Mouse (Mus musculus) gastrocnemius, postnatal 36 days (tissue): ENCODE data around the gene Akirin2. TPM values are rescaled to one million over a fixed set of nuclear protein-coding genes. Genes with fewer than 3 reads are reported as not detected.
A peak's percentile ranks its signal among the peaks of the same experiment; 100 is the strongest.
"Not testable (repeated sequence)": the region's sequence is repeated elsewhere in the genome, so short reads cannot be mapped to it uniquely, and the experiment has no call there.

Experiments used
- DNase-seq, 2 experiments: peaks; one replicate each; pipeline ENCODE4 v3.0.0; 2022
- intact Hi-C: fragments of 180-260 bp; cut with DNase I; formaldehyde crosslinking; loops from one replicate; pipeline ENCODE4 v1.15.1; 2025
- long read RNA-seq, 2 experiments: library from polyadenylated mRNA; stranded (forward); transcript quantifications; one replicate each; pipeline ENCODE4 v2.0.0; 2021
- total RNA-seq, 2 experiments: library from RNA; stranded (reverse); gene quantifications; 2 replicates each; pipeline ENCODE4 v1.2.3; 2021

Gene Akirin2
- total RNA-seq: 10 to 100 TPM; 33.4 to 42.6 TPM
- long read RNA-seq, experiment 1, transcript Akirin2-201 (5 exons, 1,397 nt): major isoform, 17 of 37 reads
- long read RNA-seq, experiment 1, partial matches to known transcripts: 0 of 37 reads
- long read RNA-seq, experiment 1, other reads (novel, unspliced or antisense): 20 of 37 reads
- long read RNA-seq, experiment 2, transcript Akirin2-201 (5 exons, 1,397 nt): major isoform, 24 of 43 reads
- long read RNA-seq, experiment 2, partial matches to known transcripts: 1 of 43 reads
- long read RNA-seq, experiment 2, other reads (novel, unspliced or antisense): 18 of 43 reads

DNA sequence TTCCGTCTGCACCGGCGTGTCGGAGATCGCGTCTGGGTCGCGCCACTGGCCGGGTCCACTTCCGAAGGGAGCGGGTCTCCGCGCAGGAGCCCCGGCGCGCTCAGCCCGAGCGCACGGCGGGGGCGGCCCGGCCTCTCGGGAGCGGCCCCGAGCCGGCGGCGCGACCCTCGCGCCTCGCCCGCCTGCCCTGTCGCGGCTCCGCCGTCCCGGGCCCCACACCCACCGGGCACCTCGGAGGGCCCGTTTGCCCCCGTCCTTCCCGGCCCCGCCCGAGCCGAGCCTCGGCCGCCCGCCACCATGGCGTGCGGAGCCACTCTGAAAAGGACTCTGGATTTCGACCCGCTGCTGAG, at the start of gene Akirin2:
TSS of gene Akirin2 (plus strand) at position 190 of the 350 bp plus-strand sequence.
- no peak for DNase-seq

DNA sequence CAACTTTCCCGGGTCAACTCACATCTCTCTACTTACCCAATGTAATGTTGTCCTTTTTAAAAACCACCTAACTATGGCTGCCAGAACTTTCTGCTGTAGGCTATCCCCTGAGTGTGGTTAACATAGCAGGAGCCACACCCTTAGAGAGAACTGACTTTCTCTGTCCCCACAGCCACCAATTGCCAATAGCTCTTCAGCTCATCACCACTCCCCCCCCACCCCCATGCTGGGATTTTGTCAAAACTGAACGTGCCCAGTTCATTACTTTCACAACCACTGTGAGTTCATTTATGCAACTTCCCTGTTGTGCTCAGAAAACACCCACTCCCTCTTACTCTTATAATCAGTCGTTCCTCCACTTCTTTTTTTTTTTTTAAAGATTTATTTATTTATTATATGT, 40.4 kb upstream of the Akirin2 start:
- DNase-seq: no peak
- intact Hi-C loops: no loop called here

More for the DNA sequence above, at the start of gene Akirin2:
- intact Hi-C loops: no loop called here

DNA sequence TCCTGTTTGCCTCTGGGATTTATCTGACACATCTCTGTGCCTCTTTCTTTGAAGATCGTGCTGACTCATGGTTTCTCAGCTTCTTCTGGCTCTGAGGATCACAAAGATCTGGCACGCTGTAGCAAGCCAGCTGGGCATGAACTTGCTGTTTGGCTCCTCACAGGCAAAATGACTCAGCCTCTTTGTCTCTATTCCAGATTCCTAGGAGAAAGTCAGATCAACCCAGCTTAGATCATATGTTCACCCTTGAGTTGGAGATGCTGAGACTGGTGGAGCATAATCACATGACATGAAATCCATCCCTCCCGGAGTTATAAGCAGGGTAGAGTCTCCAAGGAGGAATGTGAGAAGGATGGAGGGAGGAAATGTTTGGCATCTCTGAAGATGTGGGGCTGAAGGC, 27.9 kb upstream of the Akirin2 start:
- intact Hi-C loops: no loop called here
- peak; percentile 13 to 27 for DNase-seq

DNA sequence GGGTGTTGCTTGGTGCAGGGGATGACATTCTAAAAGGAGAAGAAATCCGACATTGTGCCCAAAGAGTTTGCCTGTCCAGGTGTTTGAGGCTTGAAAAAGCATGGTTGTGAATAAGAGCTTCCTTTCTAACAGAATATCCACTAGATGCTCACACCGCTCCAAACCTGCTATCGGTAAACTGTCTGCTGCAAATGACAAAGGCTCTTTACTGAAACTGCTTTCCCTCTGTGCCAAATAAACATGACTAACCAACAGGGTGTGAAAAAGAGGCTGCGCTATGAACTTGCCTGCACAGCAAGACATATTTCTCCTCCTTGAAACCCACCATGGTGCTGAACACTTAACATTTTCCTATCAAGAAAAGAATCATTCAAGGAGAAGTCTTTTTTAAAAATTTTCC, 27.2 kb upstream of the Akirin2 start:
- intact Hi-C loops: no loop called here
- DNase-seq: no peak

DNA sequence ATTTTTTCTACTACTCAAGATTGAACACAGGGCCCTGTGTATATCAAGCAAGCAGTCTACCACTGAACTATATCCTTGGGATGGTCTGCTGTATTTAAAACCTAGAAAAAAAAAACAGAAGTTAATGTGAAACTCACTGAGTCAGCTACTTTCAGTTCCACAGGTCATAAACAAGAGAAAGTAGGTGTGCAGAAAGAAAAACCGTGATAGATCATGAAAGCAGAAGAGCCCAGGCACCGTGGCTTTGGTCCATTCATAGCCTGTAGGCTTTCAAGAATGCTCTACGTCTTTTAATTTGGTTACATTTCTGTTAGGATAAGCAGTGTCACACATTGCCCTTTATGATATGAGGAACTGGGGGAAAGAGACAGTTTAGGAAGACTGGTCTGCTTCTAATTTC, 24.0 kb upstream of the Akirin2 start:
- DNase-seq: no peak
- intact Hi-C loops: no loop called here

DNA sequence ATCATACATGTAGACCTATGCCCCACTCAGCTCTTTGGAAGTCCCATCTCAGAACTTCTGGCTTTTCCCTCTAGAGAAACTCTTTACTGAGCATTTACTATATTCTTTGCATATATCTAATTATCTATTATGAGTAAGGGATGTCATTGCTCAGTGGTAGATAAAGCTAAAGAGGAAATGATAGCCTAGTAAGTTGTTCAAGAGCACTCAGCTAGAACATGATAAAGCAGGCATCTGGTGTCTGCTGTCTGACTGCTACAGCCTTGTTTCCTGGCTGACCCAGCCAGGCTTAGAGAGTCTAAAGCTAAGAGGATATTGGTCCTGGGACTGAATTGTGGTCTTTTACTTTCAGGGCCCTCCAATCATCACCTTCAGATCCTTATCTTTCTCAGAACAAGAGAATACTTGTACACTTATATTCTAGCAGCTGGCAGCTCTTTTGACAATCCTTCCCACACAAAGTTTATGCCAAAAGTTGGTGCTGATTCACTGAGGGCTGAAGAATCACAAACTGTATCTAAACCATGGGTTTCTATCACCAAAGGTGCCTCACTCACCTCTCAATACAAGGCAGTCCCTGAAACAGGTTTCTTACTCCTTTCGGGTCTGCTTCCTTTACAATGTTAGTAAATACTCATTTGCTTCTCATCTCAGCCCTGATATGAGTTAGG, 22.2 kb upstream of the Akirin2 start:
- no peak for DNase-seq
- intact Hi-C loops: no loop called here

DNA sequence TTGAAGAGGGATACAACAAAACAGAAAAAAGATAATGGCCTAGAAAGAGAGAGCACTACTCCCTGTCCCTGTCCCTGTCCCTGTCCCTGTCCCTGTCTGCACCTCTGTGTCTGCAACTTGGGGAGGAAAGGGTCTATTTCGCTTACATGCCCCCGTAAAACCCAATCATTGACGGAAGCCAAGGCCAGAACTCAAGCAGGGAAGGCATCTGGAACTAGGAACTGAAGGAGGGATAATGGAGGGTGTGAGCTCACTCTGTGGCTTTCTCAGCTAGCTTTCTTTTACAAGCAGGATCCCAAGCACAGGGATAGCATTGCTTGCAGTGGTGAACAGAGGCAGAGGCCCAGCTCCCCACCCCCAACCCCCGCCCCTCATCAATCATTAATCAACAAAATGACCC, 21.4 kb upstream of the Akirin2 start:
- intact Hi-C loops: no loop called here

DNA sequence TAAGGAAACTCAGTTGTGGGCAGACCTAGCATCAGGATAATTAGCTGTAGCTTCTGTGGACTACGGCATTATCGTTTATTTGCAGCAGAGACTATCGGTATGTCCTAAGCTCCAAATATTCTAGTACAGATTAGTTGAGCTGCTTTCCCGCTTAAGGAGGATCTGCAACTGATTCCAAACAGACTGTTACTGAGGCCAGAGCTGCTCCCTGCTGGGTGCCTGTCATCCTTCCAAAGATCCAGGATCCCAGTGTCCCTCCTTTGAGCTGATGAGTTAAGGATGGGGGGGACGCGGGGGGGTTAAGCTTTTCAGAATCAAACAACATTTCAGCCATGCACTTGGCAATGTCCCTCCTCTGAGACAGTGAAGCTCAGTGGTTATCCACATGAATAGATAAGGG, 20.8 kb upstream of the Akirin2 start:
- intact Hi-C loops: no loop called here
- no peak for DNase-seq

More for the DNA sequence above, 21.4 kb upstream of the Akirin2 start:
- no peak for DNase-seq

DNA sequence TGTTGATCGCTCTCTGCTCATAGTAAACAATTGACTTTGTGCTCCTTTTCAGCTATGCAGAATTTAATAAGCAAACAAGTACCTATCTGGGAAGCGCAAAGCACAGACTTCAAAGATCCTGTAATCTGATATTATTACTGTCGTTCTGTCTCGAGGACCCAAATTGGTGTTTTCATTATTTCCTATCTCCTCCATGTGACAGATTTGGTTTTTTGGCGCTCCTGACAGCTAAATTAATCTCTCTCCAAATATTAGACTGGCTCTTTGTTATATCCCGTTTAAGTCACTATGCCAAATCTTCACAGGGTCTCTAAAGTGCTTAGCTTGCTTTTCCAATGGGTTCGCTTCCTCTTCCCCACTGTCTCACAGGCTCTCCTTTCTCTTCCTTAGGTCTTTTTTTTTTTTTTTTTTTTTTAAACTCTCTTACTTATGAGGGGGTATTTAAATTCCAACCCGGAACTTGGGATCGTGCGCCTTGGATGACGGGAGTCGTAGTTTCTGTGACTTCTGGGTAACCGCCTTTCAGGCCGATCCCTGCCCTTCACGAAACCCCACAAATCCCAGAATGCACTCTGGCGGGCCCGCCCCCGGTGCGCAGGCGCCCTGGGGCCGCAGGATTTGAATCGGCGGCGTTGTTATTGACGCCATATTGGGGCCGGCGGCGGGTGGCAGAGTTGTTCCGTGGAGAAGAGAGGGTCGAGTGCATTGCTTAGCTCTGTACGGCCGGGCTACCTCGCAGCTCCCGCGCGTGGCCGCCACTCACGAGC, 573 bp upstream of the Akirin2 start:
- DNase-seq: peak; percentile 94 to 95
- intact Hi-C loops: no loop called here

DNA sequence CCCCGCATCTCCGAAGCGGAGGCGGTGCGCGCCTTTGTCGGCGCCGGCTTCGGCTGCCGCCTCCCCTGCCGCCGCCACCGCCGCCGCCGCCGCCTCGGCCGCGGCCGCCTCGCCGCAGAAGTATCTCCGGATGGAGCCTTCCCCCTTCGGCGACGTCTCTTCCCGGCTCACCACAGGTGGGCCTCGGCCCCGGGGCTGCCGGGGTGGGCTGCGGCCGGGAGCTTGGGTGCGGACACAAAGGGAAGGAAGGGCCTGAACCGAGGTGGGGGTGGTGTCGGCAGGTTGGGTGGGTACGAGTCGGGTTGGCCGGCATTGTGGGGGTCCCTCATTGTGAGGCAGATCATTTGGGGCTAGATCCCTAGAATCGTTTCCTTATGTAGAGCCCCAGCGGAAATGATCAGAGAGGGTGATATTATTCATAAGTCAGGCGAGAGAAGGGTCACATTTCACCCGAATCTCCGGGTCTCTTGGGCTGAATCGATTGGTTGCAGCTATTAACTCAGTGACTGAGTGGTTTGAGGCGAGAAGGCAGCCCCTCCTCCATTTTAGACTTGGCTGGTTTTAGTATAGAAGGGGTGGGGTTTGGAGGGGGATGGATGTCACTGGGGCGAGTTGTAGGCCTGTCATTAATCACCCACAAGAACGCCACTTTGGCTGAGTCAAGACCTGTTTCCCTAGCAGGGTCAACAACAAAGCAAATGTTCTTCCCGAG, 517 bp downstream of the Akirin2 start:
- peak; percentile 15 to 32 for DNase-seq
- intact Hi-C loops: no loop called here

DNA sequence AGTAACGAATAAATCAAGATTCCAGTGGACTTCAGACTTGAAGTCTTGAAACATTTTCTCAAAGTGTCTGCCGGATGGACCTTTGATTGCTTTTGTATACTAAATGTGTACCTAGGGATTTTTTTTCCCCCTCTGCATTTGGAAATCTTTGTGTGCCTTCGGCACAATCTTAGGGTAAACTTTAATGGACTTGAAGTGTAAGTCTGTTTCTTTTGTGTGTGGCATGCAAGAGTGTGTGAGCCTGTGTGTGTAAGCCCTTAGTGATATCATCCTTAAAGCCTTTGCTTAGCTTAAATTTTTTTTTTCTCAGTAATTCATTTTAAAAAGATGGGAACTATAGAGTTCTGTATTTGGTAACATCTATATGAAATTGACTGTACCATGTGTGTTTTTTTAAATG, 1.2 kb downstream of the Akirin2 start:
- no peak for DNase-seq
- intact Hi-C loops: no loop called here

DNA sequence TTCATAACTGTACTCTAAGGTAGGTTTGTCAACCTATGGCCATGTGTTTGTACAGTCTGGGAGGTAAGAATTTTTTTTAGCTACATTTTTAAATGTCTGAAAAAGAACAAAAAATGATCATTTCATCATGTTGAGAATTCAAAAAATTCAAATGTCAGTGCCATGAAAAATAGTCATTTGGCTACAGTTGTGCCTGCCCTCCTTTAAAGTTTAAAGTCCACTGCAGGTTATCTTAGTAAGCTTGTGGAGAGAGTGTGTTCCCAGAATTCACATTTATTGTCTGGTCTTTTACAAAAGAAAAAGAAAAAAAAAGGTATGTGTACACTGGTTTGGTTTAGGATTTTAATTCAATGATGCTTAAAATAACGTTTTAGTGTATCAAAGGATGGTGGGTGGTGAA, 3.9 kb downstream of the Akirin2 start:
- DNase-seq: no peak
- intact Hi-C loops: no loop called here

DNA sequence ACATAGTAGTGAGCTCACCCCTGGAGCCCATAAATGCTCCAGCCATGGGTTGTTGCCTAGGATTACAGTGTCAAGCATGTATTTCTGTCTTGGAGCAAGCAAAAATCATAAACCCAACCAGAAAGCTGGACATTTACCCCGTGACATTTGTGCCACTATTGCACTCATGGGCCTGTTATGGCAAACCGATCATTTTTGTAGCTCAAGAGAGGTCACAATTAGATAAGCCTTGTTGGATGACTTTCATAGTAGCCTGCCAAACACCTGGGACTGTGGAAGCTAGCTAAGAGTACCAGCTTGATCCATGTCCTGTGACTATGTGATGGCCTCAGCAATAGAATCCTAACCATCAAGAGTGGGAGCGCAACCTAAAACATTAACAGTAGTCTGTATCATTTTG, 4.9 kb downstream of the Akirin2 start:
- DNase-seq: no peak
- intact Hi-C loops: no loop called here

DNA sequence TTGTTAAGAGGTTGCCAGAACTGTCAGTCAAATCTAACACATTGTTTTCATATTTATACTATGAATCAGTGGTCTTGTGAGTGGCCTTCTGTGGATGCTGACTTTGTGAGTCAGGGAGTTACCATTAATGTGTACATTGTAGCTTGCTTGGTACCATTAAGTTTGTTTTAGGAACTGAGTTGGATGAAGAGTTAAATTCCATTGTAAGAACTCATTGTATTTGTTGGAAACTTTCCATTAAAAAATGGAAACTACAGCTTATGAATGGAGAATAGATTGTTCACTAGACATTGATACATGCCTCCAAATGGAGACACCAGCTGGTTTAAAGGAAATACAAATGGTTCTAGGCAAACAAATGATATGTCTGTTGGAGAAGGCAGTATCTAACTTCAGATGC, 5.4 kb downstream of the Akirin2 start:
- no peak for DNase-seq
- intact Hi-C loops: no loop called here

DNA sequence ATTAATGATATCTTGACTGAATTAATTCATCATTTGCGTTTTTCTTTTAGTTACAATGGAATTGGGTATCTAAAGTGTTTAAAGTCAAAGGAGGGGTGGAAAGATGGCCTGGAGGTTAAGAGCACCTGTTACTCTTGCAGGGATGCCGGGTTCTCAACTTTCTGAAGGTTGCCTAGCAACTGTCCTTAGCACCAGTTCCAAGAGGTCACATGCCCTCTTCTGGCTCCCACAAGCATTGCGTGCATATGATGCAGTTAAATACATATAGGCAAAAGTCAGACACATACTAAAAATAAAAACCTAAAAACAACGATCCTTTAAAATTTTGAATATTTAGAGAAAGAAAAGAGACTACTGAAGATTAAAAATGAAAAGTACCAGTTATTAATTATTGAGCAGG, 10.2 kb downstream of the Akirin2 start:
- DNase-seq: no peak
- intact Hi-C loops: no loop called here

DNA sequence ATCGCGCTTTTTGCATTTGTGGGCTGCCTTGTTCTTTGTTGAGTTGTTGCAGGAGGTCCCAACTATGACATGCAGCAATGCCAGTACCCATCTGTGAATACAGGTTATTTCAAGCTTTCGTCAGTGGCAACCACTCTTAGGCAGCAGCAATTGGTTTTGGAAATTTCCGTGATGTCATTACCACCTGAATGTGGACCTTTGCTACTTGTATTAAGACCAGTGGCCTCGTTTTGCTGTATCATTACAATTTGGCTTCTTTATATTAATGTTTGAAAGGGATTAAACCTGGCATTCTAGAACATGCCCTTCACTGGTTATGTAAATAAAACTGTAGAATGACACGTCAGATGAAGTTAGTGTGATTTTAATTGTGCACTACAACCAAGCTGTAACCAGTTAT, 15.5 kb downstream of the Akirin2 start:
- intact Hi-C loops: no loop called here

DNA sequence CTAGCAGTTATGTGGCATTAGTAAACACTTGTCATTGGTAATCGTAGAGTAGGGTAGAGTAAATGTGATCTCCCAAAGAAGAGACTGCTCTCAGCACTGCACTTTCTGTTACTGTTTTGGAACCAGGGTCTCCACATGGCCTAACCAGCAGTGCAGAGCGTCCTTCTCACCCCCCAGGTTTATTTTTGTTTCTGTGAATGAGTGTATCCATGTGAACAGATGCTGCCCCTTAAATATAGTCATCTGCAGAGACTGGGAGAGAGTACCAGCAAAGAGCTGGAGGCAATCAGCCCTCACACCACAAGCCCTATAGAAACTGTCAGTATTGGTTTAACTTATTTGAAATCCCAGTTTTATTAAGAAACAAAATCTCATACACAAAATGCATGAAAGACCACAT, 22.1 kb downstream of the Akirin2 start:
- intact Hi-C loops: no loop called here
- DNase-seq: no peak

More for the DNA sequence above, 15.5 kb downstream of the Akirin2 start:
- DNase-seq: no peak

DNA sequence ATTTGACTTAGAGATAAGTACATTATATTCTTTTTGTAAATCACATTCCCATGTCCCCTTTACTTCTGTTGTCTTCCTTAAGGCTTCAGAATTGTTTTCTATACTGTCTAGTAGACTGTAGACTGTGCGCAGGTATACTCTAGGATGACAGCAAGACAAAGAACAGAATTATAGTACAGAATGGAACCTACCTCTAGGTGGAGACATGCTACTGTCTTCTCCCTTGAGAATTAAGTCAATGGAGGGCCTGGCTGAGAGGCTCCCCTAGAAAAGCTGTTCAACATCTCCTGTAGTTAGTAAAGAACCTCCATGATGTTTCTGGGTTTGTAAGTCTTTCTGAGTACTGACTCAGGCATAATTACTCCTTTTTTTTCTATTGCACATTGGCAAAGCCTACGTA, 26.3 kb downstream of the Akirin2 start:
- intact Hi-C loops: no loop called here

DNA sequence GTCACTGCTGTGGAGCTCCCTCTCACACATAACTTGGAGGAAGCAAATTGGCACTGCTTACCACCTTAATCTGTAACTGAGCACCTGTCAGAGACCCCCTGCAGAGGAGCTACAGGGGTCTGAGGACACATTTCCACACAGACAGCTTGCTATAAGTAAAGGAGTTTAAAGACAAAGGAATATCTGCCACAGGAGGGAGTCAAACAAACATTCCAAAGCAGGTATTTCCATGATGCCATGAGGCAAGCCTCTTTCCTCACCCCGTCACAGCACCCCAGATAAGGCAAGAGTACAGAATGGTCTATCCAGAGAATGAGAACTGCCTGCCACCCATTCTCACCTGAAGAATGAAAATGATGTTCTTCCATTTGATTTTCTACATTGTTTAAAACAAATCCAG, 28.5 kb downstream of the Akirin2 start:
- intact Hi-C loops: no loop called here
- no peak for DNase-seq

More for the DNA sequence above, 26.3 kb downstream of the Akirin2 start:
- DNase-seq: no peak

DNA sequence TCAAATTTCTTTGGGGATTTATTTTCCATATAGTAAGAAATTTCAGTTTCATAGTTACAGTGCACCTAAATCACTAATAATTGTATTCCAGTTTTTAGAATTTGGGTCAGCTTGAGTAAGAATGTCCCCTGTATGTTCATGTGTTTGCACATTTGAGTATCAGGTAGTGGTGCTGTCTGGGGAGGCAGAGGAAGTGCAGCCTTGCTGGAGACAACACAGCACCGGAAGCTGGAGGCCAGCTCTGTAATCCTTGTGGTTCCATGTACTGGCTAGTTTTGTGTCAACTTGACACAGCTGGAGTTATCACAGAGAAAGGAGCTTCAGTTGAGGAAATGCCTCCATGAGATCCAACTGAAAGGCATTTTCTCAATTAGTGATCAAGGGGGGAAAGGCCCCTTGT, 30.8 kb downstream of the Akirin2 start:
- intact Hi-C loops, DNase-seq: not testable (repeated sequence)

DNA sequence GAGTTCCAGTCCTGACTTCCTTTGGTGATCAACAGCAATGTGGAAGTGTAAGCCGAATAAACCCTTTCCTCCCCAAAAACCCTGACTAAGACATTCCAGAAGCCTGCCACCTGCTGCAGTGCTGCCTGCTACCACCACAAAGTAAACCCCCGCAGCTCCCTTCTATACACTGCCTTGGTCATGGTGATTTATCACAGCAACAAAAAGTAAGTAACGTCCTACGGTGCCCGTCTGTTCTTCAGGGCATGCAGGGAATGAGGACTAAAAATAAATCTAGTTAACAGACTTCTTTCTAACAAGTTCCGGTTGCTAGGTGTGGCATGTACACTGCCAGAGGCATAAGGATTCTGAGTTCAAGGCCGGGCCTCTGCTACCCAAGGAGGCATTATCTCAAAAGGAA, 31.3 kb downstream of the Akirin2 start:
- no peak for DNase-seq
- intact Hi-C loops: no loop called here
